Mouse (Mus musculus) monocyte, adult 2 months (primary cell): ENCODE measurements around the gene Hist1h2ae.

Experiments
- DNase-seq, 2 experiments: peaks; one replicate each; pipeline ENCODE4 v3.0.0; 2022; ENCODE audit warnings: low spot score in 2 of 2, low read depth in 1 of 2

Gene Hist1h2ae

GRCm38 (mm10) chr13:23523976-23524375 is 47.0 kb downstream of the Hist1h2ae start:
- no peak for DNase-seq

- DNase-seq = peak; percentile 54 to 73
Observed at GRCm38 (mm10) chr13:23521703-23522102, 49.3 kb downstream of the Hist1h2ae start.
